Mouse (Mus musculus) olfactory bulb, adult 2 months (tissue): ENCODE measurements around the gene Krt80. TPM values are rescaled to one million over a fixed set of nuclear protein-coding genes. Genes with fewer than 3 reads are reported as not detected.

ENCODE experiments used
- H3K27ac ChIP-seq: fragments of 200-500 bp; 2 replicates; pipeline ENCODE4 v1.5.1; 2012; ENCODE audit warnings: low read depth, low read length; ENCODE audit not compliant: insufficient read depth
- H3K4me1 ChIP-seq: fragments of 200-500 bp; 2 replicates; pipeline ENCODE4 v1.6.1; 2012; ENCODE audit warnings: low read length; ENCODE audit not compliant: control insufficient read depth, insufficient read depth
- H3K4me3 ChIP-seq: fragments of 200-500 bp; 2 replicates; pipeline ENCODE4 v1.5.1; 2012; ENCODE audit warnings: mild to moderate bottlenecking, low read depth, low read length, moderate library complexity; ENCODE audit not compliant: insufficient read depth
- CTCF ChIP-seq: fragments of 200-500 bp; IDR thresholded peaks from 2 replicates; pipeline ENCODE4 v1.5.1; 2012; ENCODE audit warnings: low read depth, mild to moderate bottlenecking, low read length, moderate library complexity; ENCODE audit not compliant: insufficient read depth
- POLR2A ChIP-seq: fragments of 200-500 bp; IDR thresholded peaks from 2 replicates; pipeline ENCODE4 v1.6.1; 2012; ENCODE audit warnings: mild to moderate bottlenecking, low read depth, low read length, moderate library complexity; ENCODE audit not compliant: insufficient read depth
- WGBS: fragments of 180-500 bp; shearing (Covaris S2); methylation state at CpG from one replicate; pipeline ENCODE4 v1.1.7; 2018; 5-methylcytosine and 5-hydroxymethylcytosine counted together
- polyA plus RNA-seq: library from polyadenylated mRNA; stranded (reverse); fragments of >200 nt; gene quantifications from 2 replicates; pipeline ENCODE4 v1.2.4, GENCODE M21; 2012; ENCODE audit warnings: low replicate concordance; ENCODE audit not compliant: missing spikeins, insufficient read depth, insufficient read length

The Krt80 gene
- polyA plus RNA-seq, 1 experiment = not detected

GRCm38 (mm10) chr15:101323511-101323910, 46.5 kb downstream of the Krt80 start:
- H3K4me3 ChIP-seq = no peak overlapping the region

GRCm38 (mm10) chr15:101322640-101323039, 47.3 kb downstream of the Krt80 start:
- 93% methylated on average over 7 of the region's 7 CpGs for WGBS
- TF ChIP-seq CTCF (no peak), POLR2A (no peak)

More at GRCm38 (mm10) chr15:101323511-101323910, 46.5 kb downstream of the Krt80 start:
- Histone ChIP-seq H3K4me1 (peaks cover 3% of the 10 kb centered on the region; the same call in 1 of the 2 replicates), H3K27ac (no peak overlapping the region)
- 96% methylated on average over 5 of the region's 5 CpGs for WGBS
- TF ChIP-seq CTCF = no peak
- no peak for TF ChIP-seq POLR2A

GRCm38 (mm10) chr15:101322106-101322505, 47.9 kb downstream of the Krt80 start:
- WGBS = 88% methylated on average over 5 of the region's 5 CpGs
- H3K4me1 ChIP-seq = no peaks in the 10 kb centered on the region
- TF ChIP-seq POLR2A (no peak), CTCF (no peak)
- H3K4me3 ChIP-seq = no peak overlapping the region
- H3K27ac ChIP-seq = no peak overlapping the region

More at GRCm38 (mm10) chr15:101322640-101323039, 47.3 kb downstream of the Krt80 start:
- Histone ChIP-seq H3K27ac (no peak overlapping the region), H3K4me1 (peaks cover 3% of the 10 kb centered on the region; the same call in 1 of the 2 replicates), H3K4me3 (no peak overlapping the region)

- WGBS = 68% methylated on average over 5 of the region's 5 CpGs
- TF ChIP-seq POLR2A (no peak), CTCF (no peak)
- 0 out of 2 replicates have a peak, but pooled peaks cover 5% of the 10 kb centered on the region for H3K4me1 ChIP-seq
- H3K27ac ChIP-seq = no peak overlapping the region
- H3K4me3 ChIP-seq = no peak overlapping the region
These were observed 48.8 kb downstream of the Krt80 start for GRCm38 (mm10) chr15:101321126-101321525.

- WGBS = 83% methylated on average over 6 of the region's 6 CpGs
- no peak overlapping the region for H3K27ac ChIP-seq
- H3K4me3 ChIP-seq = no peak overlapping the region
- TF ChIP-seq CTCF = no peak
- TF ChIP-seq POLR2A = no peak
- H3K4me1 ChIP-seq = peaks cover 7% of the 10 kb centered on the region; the same call in 1 of the 2 replicates
These were observed 49.3 kb downstream of the Krt80 start for GRCm38 (mm10) chr15:101320618-101321041.

- WGBS = 91% methylated on average over 6 of the region's 6 CpGs
- Histone ChIP-seq H3K4me3 (no peak overlapping the region), H3K27ac (no peak overlapping the region), H3K4me1 (peaks cover 7% of the 10 kb centered on the region; the same call in 1 of the 2 replicates)
- TF ChIP-seq POLR2A (no peak), CTCF (no peak)
These were observed 49.8 kb downstream of the Krt80 start for GRCm38 (mm10) chr15:101320010-101320617.

- H3K4me3 ChIP-seq = no peak overlapping the region
- no peak overlapping the region for H3K27ac ChIP-seq
- H3K4me1 ChIP-seq = peaks cover 7% of the 10 kb centered on the region; the same call in 1 of the 2 replicates
- TF ChIP-seq CTCF (no peak), POLR2A (no peak)
- WGBS = 81% methylated on average over 14 of the region's 14 CpGs
These were observed 50.8 kb downstream of the Krt80 start for GRCm38 (mm10) chr15:101318889-101319765.

GRCm38 (mm10) chr15:101317814-101318500, 52.0 kb downstream of the Krt80 start:
- Histone ChIP-seq H3K4me3 (no peak overlapping the region), H3K27ac (no peak overlapping the region), H3K4me1 (peaks cover 7% of the 10 kb centered on the region; the same call in 1 of the 2 replicates)
- 84% methylated on average over 2 of the region's 2 CpGs for WGBS
- no peak for TF ChIP-seq POLR2A
- TF ChIP-seq CTCF = no peak
